Mouse (Mus musculus) neural tube, embryonic 12.5 days (tissue): ENCODE measurements at regions not wholly inside any gene's neighbourhood (a gene's known extent, or its start where the extent isn't known, plus 50 kb on each side); places are given as distances from the start of the nearest gene placed in this dataset.

Experiments
- ATAC-seq: fragments of 200-750 bp; cut with Nextera tagmentation; 2 replicates; pipeline ENCODE4 v1.8.0; 2017; ENCODE audit warnings: low read depth, mild to moderate bottlenecking, moderate TSS enrichment, moderate library complexity; ENCODE audit not compliant: low FRiP score
- H3K27ac ChIP-seq: fragments of 300-500 bp; sonication (generic); 2 replicates; pipeline ENCODE4 v1.5.1; 2016
- H3K27me3 ChIP-seq: fragments of 300-500 bp; sonication (generic); replicated peaks from 2 replicates; pipeline ENCODE4 v1.6.1; 2016; ENCODE audit warnings: mild to moderate bottlenecking
- H3K36me3 ChIP-seq: fragments of 300-500 bp; sonication (generic); 2 replicates; pipeline ENCODE4 v1.6.1; 2016; ENCODE audit warnings: mild to moderate bottlenecking
- H3K4me1 ChIP-seq: fragments of 300-500 bp; sonication (generic); 2 replicates; pipeline ENCODE4 v1.6.1; 2016
- H3K4me2 ChIP-seq: fragments of 300-500 bp; sonication (generic); replicated peaks from 2 replicates; pipeline ENCODE4 v1.6.1; 2016; ENCODE audit warnings: mild to moderate bottlenecking
- H3K4me3 ChIP-seq: fragments of 300-500 bp; sonication (generic); 2 replicates; pipeline ENCODE4 v1.5.1; 2016
- H3K9ac ChIP-seq: fragments of 300-500 bp; sonication (generic); 2 replicates; pipeline ENCODE4 v1.6.1; 2016; ENCODE audit warnings: mild to moderate bottlenecking
- H3K9me3 ChIP-seq: fragments of 300-500 bp; sonication (generic); 2 replicates; pipeline ENCODE4 v1.6.1; 2016; ENCODE audit warnings: mild to moderate bottlenecking
- WGBS: fragments of 180-500 bp; shearing (Covaris S2); methylation state at CpG from one replicate; pipeline ENCODE4 v1.1.7; 2016; 5-methylcytosine and 5-hydroxymethylcytosine counted together

DNA sequence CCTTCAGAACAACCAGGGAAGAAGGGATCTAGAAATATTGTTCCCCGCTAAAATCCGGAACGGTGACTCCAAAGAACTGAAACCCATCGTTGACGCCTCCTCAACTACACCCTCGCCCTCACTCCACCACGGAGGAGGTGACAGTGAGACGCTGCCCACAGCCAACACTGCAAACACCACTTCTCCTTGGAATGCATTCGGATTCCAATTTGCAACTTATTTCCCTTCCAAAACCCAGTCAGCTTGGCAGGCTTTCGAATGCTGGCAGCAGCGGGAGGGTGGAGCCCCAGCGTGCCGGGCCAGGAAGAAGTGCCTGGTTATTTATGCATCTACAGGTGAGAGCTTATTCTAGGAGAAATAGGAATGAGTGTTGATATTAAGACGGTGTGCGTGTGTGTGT, 85.9 kb upstream of the Sdk2 start:
- H3K36me3 ChIP-seq = no peaks in the 10 kb centered on the region
- no peaks in the 10 kb centered on the region for H3K9me3 ChIP-seq
- no peak overlapping the region for H3K4me2 ChIP-seq
- H3K27me3 ChIP-seq = no peaks in the 10 kb centered on the region
- no peak for ATAC-seq
- no peak overlapping the region for H3K27ac ChIP-seq
- no peak overlapping the region for H3K4me3 ChIP-seq
- H3K9ac ChIP-seq = no peak overlapping the region
- 87% methylated on average over 15 of the region's 15 CpGs for WGBS
- H3K4me1 ChIP-seq = no peaks in the 10 kb centered on the region

DNA sequence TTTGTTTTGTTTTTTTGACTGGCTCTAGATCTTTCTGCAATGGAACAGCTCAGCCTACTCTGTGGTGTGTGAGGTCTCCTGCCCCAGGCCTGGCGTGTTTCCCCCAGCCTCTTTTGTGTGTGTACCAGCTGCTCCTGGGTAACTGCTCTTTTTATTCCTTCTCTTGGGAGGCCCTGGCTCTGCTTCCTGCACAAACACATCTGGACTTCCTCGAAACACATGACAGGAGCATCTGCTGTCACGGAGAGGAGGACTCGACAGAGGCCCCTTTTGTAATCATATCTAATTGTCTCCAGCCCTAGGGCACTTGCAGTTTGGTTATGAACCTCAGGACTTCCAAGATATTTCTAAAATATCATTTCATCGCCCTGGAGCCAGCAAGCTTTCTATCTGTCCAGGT, 79.5 kb upstream of the Sdk2 start:
- no peak overlapping the region for H3K27ac ChIP-seq
- no peaks in the 10 kb centered on the region for H3K27me3 ChIP-seq
- H3K9ac ChIP-seq = no peak overlapping the region
- H3K4me2 ChIP-seq = no peak overlapping the region
- H3K4me3 ChIP-seq = no peak overlapping the region
- WGBS = 32% methylated on average over 5 of the region's 5 CpGs
- H3K9me3 ChIP-seq = 0 out of 2 replicates have a peak, but pooled peaks cover 5% of the 10 kb centered on the region
- no peak for ATAC-seq
- H3K4me1 ChIP-seq = peaks cover 8% of the 10 kb centered on the region
- no peaks in the 10 kb centered on the region for H3K36me3 ChIP-seq

DNA sequence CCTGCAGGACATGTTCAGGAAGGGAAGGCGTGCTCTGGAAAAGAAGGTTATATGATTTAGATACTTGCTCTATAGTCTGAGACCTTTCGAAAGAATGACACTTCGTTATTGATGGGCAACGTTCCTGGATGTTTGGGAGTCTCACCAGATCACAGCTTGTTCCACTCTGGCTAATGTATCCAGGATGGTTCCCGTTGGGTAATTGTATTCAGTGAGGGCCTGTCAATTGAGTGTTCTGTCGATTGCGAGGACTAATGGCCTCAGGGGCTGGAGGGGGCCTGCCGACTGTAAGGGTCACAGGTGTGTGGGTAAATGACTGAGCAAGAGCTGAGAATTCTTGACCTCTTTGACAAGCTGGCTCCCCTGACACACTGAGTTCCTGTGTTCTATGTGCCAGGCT, 62.4 kb upstream of the Sdk2 start:
- Histone ChIP-seq H3K4me3 (no peak overlapping the region), H3K9ac (no peak overlapping the region), H3K27ac (no peak overlapping the region), H3K9me3 (no peaks in the 10 kb centered on the region), H3K4me2 (no peak overlapping the region), H3K36me3 (no peaks in the 10 kb centered on the region), H3K4me1 (peaks cover 6% of the 10 kb centered on the region; the same call in 1 of the 2 replicates), H3K27me3 (no peaks in the 10 kb centered on the region)
- no peak for ATAC-seq
- WGBS = 50% methylated on average over 8 of the region's 8 CpGs

DNA sequence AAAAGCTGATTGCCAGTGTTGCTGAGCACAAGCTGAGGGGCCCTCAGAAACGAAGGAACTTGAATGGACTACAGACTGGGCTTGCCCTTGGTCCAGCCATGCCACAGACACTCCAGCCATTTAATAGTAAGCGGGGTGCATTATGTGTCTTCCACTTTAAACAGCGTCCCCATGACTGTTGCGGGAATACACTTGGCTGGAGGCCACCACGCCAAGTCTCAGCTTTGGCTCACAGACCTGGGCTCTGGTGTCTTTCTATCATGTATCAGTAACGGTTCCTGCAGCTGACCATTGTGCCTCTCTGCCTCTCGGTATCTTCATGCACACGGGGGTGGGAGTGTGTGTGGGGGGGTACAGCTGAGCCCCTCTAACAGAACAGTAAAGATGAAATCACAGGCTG, 62.0 kb upstream of the Sdk2 start:
- no peak overlapping the region for H3K4me2 ChIP-seq
- peaks cover 6% of the 10 kb centered on the region; the same call in 1 of the 2 replicates for H3K4me1 ChIP-seq
- no peak for ATAC-seq
- H3K27ac ChIP-seq = no peak overlapping the region
- H3K9me3 ChIP-seq = no peaks in the 10 kb centered on the region
- H3K4me3 ChIP-seq = no peak overlapping the region
- no peaks in the 10 kb centered on the region for H3K36me3 ChIP-seq
- H3K27me3 ChIP-seq = no peaks in the 10 kb centered on the region
- no peak overlapping the region for H3K9ac ChIP-seq
- WGBS = 85% methylated on average over 8 of the region's 8 CpGs

DNA sequence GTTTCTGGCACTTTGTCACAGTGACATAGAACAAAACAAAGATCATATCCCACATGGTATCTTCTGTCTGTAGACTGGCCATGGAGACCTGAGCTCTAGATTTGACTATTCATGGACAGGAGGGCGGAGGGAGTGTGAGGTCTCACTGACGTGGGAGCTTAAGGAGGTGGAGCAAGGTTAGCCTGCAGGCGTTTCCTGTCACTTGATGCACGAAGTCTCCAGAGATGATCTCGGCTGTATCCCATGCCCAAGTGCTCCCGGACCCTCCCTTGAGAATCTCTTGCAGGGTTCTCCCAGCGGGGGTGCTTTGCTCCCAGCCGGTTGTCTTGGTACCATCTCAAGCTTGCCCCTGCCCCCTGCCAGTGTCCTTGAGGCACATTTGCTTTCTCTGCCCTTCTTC, 60.6 kb upstream of the Sdk2 start:
- Histone ChIP-seq H3K4me2 (no peak overlapping the region), H3K36me3 (no peaks in the 10 kb centered on the region), H3K4me3 (no peak overlapping the region), H3K27me3 (no peaks in the 10 kb centered on the region), H3K9me3 (no peaks in the 10 kb centered on the region), H3K27ac (no peak overlapping the region), H3K9ac (no peak overlapping the region), H3K4me1 (peaks cover 6% of the 10 kb centered on the region; the same call in 1 of the 2 replicates)
- WGBS = 35% methylated on average over 8 of the region's 8 CpGs
- no peak for ATAC-seq

DNA sequence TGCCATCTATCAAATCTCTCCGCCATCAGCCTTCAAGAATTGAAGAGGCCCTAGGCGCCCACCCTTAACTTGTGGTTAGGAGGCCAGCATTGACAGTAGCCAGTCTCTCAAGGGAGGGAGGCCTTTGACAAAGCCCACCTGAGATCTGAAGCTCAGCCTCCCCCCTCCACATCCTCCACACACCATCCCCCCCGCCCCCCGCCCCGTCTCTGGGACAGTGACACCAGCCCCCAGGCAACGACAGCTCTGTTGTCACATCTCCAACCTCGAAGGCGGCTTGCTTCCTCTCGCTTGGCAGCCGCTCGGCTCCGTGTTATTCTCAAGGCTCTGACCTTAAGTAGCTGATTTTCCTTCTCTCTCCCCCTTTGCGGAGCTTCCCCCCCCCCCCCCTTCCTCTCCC, 55.3 kb upstream of the Sdk2 start:
- H3K27ac ChIP-seq = no peak overlapping the region
- 57% methylated on average over 12 of the region's 13 CpGs for WGBS
- no peaks in the 10 kb centered on the region for H3K9me3 ChIP-seq
- no peak for ATAC-seq
- H3K4me3 ChIP-seq = no peak overlapping the region
- peaks cover 13% of the 10 kb centered on the region; the same call in 1 of the 2 replicates for H3K4me1 ChIP-seq
- no peaks in the 10 kb centered on the region for H3K27me3 ChIP-seq
- H3K9ac ChIP-seq = no peak overlapping the region
- no peaks in the 10 kb centered on the region for H3K36me3 ChIP-seq
- H3K4me2 ChIP-seq = no peak overlapping the region

DNA sequence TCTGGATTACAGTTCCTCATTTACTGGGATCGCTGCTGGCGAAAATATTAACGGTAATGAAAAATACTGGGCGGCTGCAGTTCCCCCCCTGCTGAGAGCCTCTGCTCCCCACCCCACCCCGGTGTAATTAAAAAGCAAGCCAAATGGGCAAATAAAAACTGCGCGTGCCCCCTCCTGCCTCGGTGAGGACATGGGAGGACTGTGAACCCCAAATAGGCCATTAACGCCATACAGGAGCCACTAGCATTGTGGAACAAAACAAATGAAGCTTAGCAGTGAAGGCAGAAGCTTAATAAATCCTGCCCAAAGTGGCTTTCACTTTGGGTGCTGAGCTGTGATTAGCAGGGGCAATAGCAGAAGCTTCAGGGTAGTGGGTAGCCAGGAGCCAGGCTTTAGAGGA, 52.3 kb upstream of the Sdk2 start:
- no peaks in the 10 kb centered on the region for H3K9me3 ChIP-seq
- no peak for ATAC-seq
- H3K27ac ChIP-seq = no peak overlapping the region
- no peaks in the 10 kb centered on the region for H3K27me3 ChIP-seq
- 0 out of 2 replicates have a peak overlapping the region, but pooled peaks have one; percentile 14 for H3K4me2 ChIP-seq
- 41% methylated on average over 9 of the region's 9 CpGs for WGBS
- H3K4me3 ChIP-seq = no peak overlapping the region
- no peak overlapping the region for H3K9ac ChIP-seq
- H3K36me3 ChIP-seq = no peaks in the 10 kb centered on the region
- H3K4me1 ChIP-seq = peaks cover 13% of the 10 kb centered on the region; the same call in 1 of the 2 replicates
